Mouse (Mus musculus) MEL (cell line): ENCODE results near the gene Atxn2.

Source experiments
- CTCF ChIP-seq, 3 experiments: IDR thresholded peaks in 2 of 3; conservative IDR thresholded peaks in 1 of 3; 2 replicates each; pipeline ENCODE4 v1.5.1; 2011 to 2012; ENCODE audit warnings: low read length in 3 of 3, low read depth in 2 of 3, mild to moderate bottlenecking in 2 of 3, improper control_type of control experiment in 1 of 3, inconsistent platforms in 1 of 3, mixed read lengths in 1 of 3, moderate library complexity in 1 of 3; ENCODE audit not compliant: control insufficient read depth in 1 of 3, insufficient read depth in 1 of 3, poor library complexity in 1 of 3, severe bottlenecking in 1 of 3
- E2F4 ChIP-seq: IDR thresholded peaks from 2 replicates; pipeline ENCODE4 v1.6.1; 2011; ENCODE audit warnings: low read depth, low read length, improper control_type of control experiment, borderline replicate concordance
- EP300 ChIP-seq, 2 experiments: IDR thresholded peaks; 2 replicates each; pipeline ENCODE4 v1.6.1; 2011; ENCODE audit warnings: improper control_type of control experiment in 2 of 2, low read length in 2 of 2, low read depth in 1 of 2, mild to moderate bottlenecking in 1 of 2
- GABPA ChIP-seq: IDR thresholded peaks from 2 replicates; pipeline ENCODE4 v1.6.1; 2012; ENCODE audit warnings: low read depth, mild to moderate bottlenecking, inconsistent platforms, low read length, improper control_type of control experiment, moderate library complexity
- GATA1 ChIP-seq: IDR thresholded peaks from 2 replicates; pipeline ENCODE4 v1.6.1; 2011; ENCODE audit warnings: low read depth, low read length, improper control_type of control experiment
- MAFK ChIP-seq: IDR thresholded peaks from 2 replicates; pipeline ENCODE4 v1.6.1; 2011; ENCODE audit warnings: low read depth, mild to moderate bottlenecking, low read length, improper control_type of control experiment, borderline replicate concordance
- MAX ChIP-seq: IDR thresholded peaks from 2 replicates; pipeline ENCODE4 v1.6.1; 2011; ENCODE audit warnings: low read length, improper control_type of control experiment
- POLR2A ChIP-seq, 2 experiments: IDR thresholded peaks; 2 replicates each; pipeline ENCODE4 v1.6.1; 2011 to 2012; ENCODE audit warnings: low read length in 2 of 2, mild to moderate bottlenecking in 2 of 2, control low read depth in 1 of 2, improper control_type of control experiment in 1 of 2, low read depth in 1 of 2, moderate library complexity in 1 of 2; ENCODE audit not compliant: control insufficient read depth in 1 of 2, insufficient read depth in 1 of 2, poor library complexity in 1 of 2
- TCF12 ChIP-seq: IDR thresholded peaks from 2 replicates; pipeline ENCODE4 v1.6.1; 2014; ENCODE audit warnings: low read depth, mild to moderate bottlenecking, inconsistent platforms, low read length, improper control_type of control experiment, moderate library complexity
- USF1 ChIP-seq: IDR thresholded peaks from 2 replicates; pipeline ENCODE4 v1.6.1; 2014; ENCODE audit warnings: low read depth, mild to moderate bottlenecking, inconsistent platforms, low read length, improper control_type of control experiment, moderate library complexity
- ZMIZ1 ChIP-seq: IDR thresholded peaks from 2 replicates; pipeline ENCODE4 v1.6.1; 2012; ENCODE audit warnings: low read depth, mild to moderate bottlenecking, inconsistent platforms, low read length, improper control_type of control experiment, moderate library complexity

DNA sequence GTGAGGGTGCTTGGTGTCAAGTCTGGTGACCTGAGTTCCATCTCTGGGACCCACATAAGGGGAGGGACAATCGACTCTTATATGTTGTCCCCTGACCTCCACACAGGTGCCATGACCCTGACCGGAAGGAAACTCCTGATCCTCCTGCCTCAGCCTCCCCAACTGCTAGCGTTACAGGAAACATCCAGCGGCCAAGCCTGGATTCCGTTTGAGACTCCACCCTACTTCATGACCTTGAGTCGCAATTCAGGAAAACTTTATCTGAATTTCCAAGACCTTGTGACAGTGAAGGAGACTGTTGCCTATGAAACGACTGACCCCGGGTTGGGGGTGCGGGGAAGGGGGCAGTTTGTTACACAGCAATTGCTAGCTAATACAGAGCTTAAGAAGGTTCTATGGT, 130.4 kb downstream of the Atxn2 start:
- TF ChIP-seq TCF12 (no peak), POLR2A (IDR thresholded peaks at IDR 0.05; ENCODE audit: control insufficient read depth in 1 of 2, insufficient read depth in 1 of 2, low read depth in 1 of 2, low read length in 2 of 2, poor library complexity in 1 of 2) (no peak), GATA1 (no peak), ZMIZ1 (no peak), CTCF (IDR thresholded peaks at IDR 0.05 in 2 of 3, conservative IDR thresholded peaks at IDR 0.05 in 1 of 3; ENCODE audit: control insufficient read depth in 1 of 3, insufficient read depth in 1 of 3, low read depth in 2 of 3, low read length in 3 of 3, poor library complexity in 1 of 3, severe bottlenecking in 1 of 3) (no peak), USF1 (no peak), GABPA (no peak), EP300 (IDR thresholded peaks at IDR 0.05; ENCODE audit: low read depth in 1 of 2, low read length in 2 of 2) (no peak), MAFK (no peak), MAX (no peak), E2F4 (no peak)
